Mouse (Mus musculus) thymus, postnatal 4 days (tissue): ENCODE measurements around the gene Sprr2a2.
"Not testable (repeated sequence)": the region's sequence is repeated elsewhere in the genome, so short reads cannot be mapped to it uniquely, and the experiment has no call there.

Experiments used
- DNase-seq: peaks from one replicate; pipeline ENCODE4 v3.0.0; 2021

Sprr2a2 gene

GRCm38 (mm10) chr3:92279663-92280062, 63.9 kb downstream of the Sprr2a2 start:
- DNase-seq: not testable (repeated sequence)

- not testable (repeated sequence) for DNase-seq
These were observed 65.4 kb downstream of the Sprr2a2 start for GRCm38 (mm10) chr3:92280963-92281606.

- not testable (repeated sequence) for DNase-seq
These were observed 69.4 kb downstream of the Sprr2a2 start, which contains the start of gene Sprr2a3 for GRCm38 (mm10) chr3:92285101-92285500. Sprr2a3 (plus strand) TSS chr3:92285417.

GRCm38 (mm10) chr3:92288489-92288888, 72.8 kb downstream of the Sprr2a2 start:
- not testable (repeated sequence) for DNase-seq
